Mouse (Mus musculus) ES-Bruce4 (cell line): ENCODE measurements around the gene Oprd1.

ENCODE experiments used
- CTCF ChIP-seq: IDR thresholded peaks from one replicate; pipeline ENCODE4 v1.8.1; 2011; ENCODE audit warnings: low read depth, low read length
- POLR2A ChIP-seq: IDR thresholded peaks from one replicate; pipeline ENCODE4 v1.8.1; 2011; ENCODE audit warnings: low read length; ENCODE audit not compliant: insufficient read depth

DNA sequence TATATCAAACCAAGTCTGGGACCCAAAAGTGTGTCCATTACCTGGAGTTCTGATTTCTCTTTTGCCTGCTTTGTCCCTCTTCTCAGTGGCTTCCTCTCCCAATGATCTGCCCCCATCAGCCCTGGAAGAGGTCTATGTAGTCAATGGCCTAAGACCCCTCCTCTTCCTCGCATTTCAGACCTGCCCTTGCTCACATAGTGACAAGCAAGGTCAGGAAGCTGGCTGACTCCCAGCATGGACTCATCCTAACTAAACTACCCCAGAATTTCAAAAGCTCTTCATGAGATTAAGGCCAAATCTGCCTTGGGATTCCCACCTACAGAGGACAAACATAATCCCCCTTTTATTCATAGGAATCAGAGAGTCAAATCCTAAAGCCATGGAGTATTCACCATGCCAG lies 68.5 kb downstream of the Oprd1 start:
- no peak for TF ChIP-seq CTCF
- no peak for TF ChIP-seq POLR2A
